Mouse (Mus musculus): ENCODE data around the gene Olfr194.

- TF ChIP-seq CTCF (IDR thresholded peaks at IDR 0.05; ENCODE audit: low read depth, low read length), result no peak
- no peak for TF ChIP-seq POLR2A (IDR thresholded peaks at IDR 0.05; ENCODE audit: borderline replicate concordance, low read depth, low read length)
Observed at GRCm38 (mm10) chr16:59170354-59170753, 49.5 kb upstream of the Olfr194 start, which contains the start of gene Olfr196.
